Mouse (Mus musculus) hindbrain, embryonic 11.5 days (tissue): Measurements from ENCODE around the gene Lsamp. TPM values are rescaled to one million over a fixed set of nuclear protein-coding genes. Genes with fewer than 3 reads are reported as not detected.

Experiments
- ATAC-seq: fragments of 200-750 bp; cut with Nextera tagmentation; 2 replicates; pipeline ENCODE4 v1.8.0; 2017; ENCODE audit warnings: mild to moderate bottlenecking, moderate TSS enrichment, moderate library complexity; ENCODE audit not compliant: low FRiP score
- DNase-seq: peaks from one replicate; pipeline ENCODE4 v3.0.0-alpha.2; 2015; ENCODE audit warnings: low spot score
- H3K27ac ChIP-seq: fragments of 300-500 bp; sonication (generic); 2 replicates; pipeline ENCODE4 v1.5.1; 2014; ENCODE audit warnings: mild to moderate bottlenecking, low read depth, low read length
- H3K27me3 ChIP-seq: fragments of 300-500 bp; sonication (generic); 2 replicates; pipeline ENCODE4 v1.6.1; 2014; ENCODE audit warnings: mild to moderate bottlenecking, low read length, moderate library complexity, mixed read lengths; ENCODE audit not compliant: control insufficient read depth, insufficient read depth
- H3K36me3 ChIP-seq: fragments of 300-500 bp; sonication (generic); 2 replicates; pipeline ENCODE4 v1.6.1; 2014; ENCODE audit warnings: mild to moderate bottlenecking, low read length, moderate library complexity, mixed read lengths; ENCODE audit not compliant: control insufficient read depth, insufficient read depth
- H3K4me1 ChIP-seq: fragments of 300-500 bp; sonication (generic); replicated peaks from 2 replicates; pipeline ENCODE4 v1.6.1; 2014; ENCODE audit warnings: low read length, mixed read lengths; ENCODE audit not compliant: control insufficient read depth, insufficient read depth
- H3K4me2 ChIP-seq: fragments of 300-500 bp; sonication (generic); replicated peaks from 2 replicates; pipeline ENCODE4 v1.6.1; 2014; ENCODE audit warnings: mild to moderate bottlenecking, low read depth, low read length
- H3K4me3 ChIP-seq: fragments of 300-500 bp; sonication (generic); 2 replicates; pipeline ENCODE4 v1.5.1; 2014; ENCODE audit warnings: low read depth, low read length
- H3K9ac ChIP-seq: fragments of 300-500 bp; sonication (generic); 2 replicates; pipeline ENCODE4 v1.6.1; 2014; ENCODE audit warnings: low read depth, low read length
- H3K9me3 ChIP-seq: fragments of 300-500 bp; sonication (generic); 2 replicates; pipeline ENCODE4 v1.6.1; 2016; ENCODE audit warnings: low read length; ENCODE audit not compliant: control insufficient read depth
- WGBS: fragments of 180-500 bp; shearing (Covaris S2); extraction: QIAGEN DNeasy Blood & Tissue Kit; methylation state at CpG from one replicate; pipeline ENCODE4 v1.1.7; 2014; 5-methylcytosine and 5-hydroxymethylcytosine counted together
- polyA plus RNA-seq: library from polyadenylated mRNA; unstranded; fragments of >200 nt; fragmentation: Nextera tagmentation; extraction: Ambion mirVana; gene quantifications from 2 replicates; pipeline ENCODE4 v1.2.1, GENCODE M21; 2014

Gene Lsamp
- polyA plus RNA-seq, 1 experiment from 2014 or later, result 16.3 TPM

GRCm38 (mm10) chr16:40194401-40194800 is 210.2 kb downstream of the Lsamp start:
- Histone ChIP-seq H3K4me1 (no peaks in the 10 kb centered on the region), H3K4me2 (no peak overlapping the region), H3K9ac (no peak overlapping the region), H3K27me3 (no peaks in the 10 kb centered on the region), H3K36me3 (no peaks in the 10 kb centered on the region), H3K9me3 (no peaks in the 10 kb centered on the region), H3K27ac (no peak overlapping the region), H3K4me3 (no peak overlapping the region)
- ATAC-seq (no peak), DNase-seq (no peak)
- 67% methylated on average over 3 of the region's 3 CpGs for WGBS

- no peaks in the 10 kb centered on the region for H3K4me1 ChIP-seq
- no peak overlapping the region for H3K4me3 ChIP-seq
- ATAC-seq (no peak), DNase-seq (no peak)
- 95% methylated on average over 2 of the region's 2 CpGs for WGBS
- H3K9ac ChIP-seq, result no peak overlapping the region
- H3K27me3 ChIP-seq, result no peaks in the 10 kb centered on the region
- no peak overlapping the region for H3K4me2 ChIP-seq
- H3K36me3 ChIP-seq, result no peaks in the 10 kb centered on the region
- H3K27ac ChIP-seq, result no peak overlapping the region
- H3K9me3 ChIP-seq, result no peaks in the 10 kb centered on the region
These were observed 210.7 kb downstream of the Lsamp start for GRCm38 (mm10) chr16:40194839-40195238.

- WGBS, result 74% methylated on average over 5 of the region's 5 CpGs
- no peaks in the 10 kb centered on the region for H3K4me1 ChIP-seq
- no peaks in the 10 kb centered on the region for H3K9me3 ChIP-seq
- ATAC-seq (no peak), DNase-seq (no peak)
- H3K36me3 ChIP-seq, result no peaks in the 10 kb centered on the region
- no peak overlapping the region for H3K9ac ChIP-seq
- no peak overlapping the region for H3K27ac ChIP-seq
- no peak overlapping the region for H3K4me3 ChIP-seq
- H3K27me3 ChIP-seq, result no peaks in the 10 kb centered on the region
- no peak overlapping the region for H3K4me2 ChIP-seq
These were observed 244.5 kb downstream of the Lsamp start for GRCm38 (mm10) chr16:40228627-40229026.

- no peak overlapping the region for H3K4me2 ChIP-seq
- no peaks in the 10 kb centered on the region for H3K4me1 ChIP-seq
- H3K36me3 ChIP-seq, result no peaks in the 10 kb centered on the region
- ATAC-seq (no peak), DNase-seq (no peak)
- WGBS, result 83% methylated on average over 2 of the region's 2 CpGs
- H3K9me3 ChIP-seq, result no peaks in the 10 kb centered on the region
- H3K27me3 ChIP-seq, result no peaks in the 10 kb centered on the region
- H3K4me3 ChIP-seq, result no peak overlapping the region
- H3K9ac ChIP-seq, result no peak overlapping the region
- H3K27ac ChIP-seq, result no peak overlapping the region
These were observed 248.9 kb downstream of the Lsamp start for GRCm38 (mm10) chr16:40233066-40233465.

GRCm38 (mm10) chr16:40234151-40234895 is 250.2 kb downstream of the Lsamp start:
- Histone ChIP-seq H3K9me3 (no peaks in the 10 kb centered on the region), H3K4me3 (no peak overlapping the region), H3K27me3 (no peaks in the 10 kb centered on the region), H3K27ac (no peak overlapping the region), H3K36me3 (no peaks in the 10 kb centered on the region), H3K9ac (no peak overlapping the region), H3K4me1 (no peaks in the 10 kb centered on the region), H3K4me2 (no peak overlapping the region)
- 76% methylated on average over 13 of the region's 13 CpGs for WGBS
- ATAC-seq (no peak), DNase-seq (no peak)

GRCm38 (mm10) chr16:40271859-40272258 is 287.7 kb downstream of the Lsamp start:
- DNase-seq (peak; percentile 10), ATAC-seq (no peak)
- H3K4me1 ChIP-seq, result no peaks in the 10 kb centered on the region
- no peaks in the 10 kb centered on the region for H3K27me3 ChIP-seq
- H3K4me3 ChIP-seq, result no peak overlapping the region
- no peak overlapping the region for H3K4me2 ChIP-seq
- 87% methylated on average over 3 of the region's 3 CpGs for WGBS
- H3K27ac ChIP-seq, result no peak overlapping the region
- no peaks in the 10 kb centered on the region for H3K36me3 ChIP-seq
- H3K9ac ChIP-seq, result no peak overlapping the region
- H3K9me3 ChIP-seq, result no peaks in the 10 kb centered on the region

- Histone ChIP-seq H3K4me2 (no peak overlapping the region), H3K27ac (no peak overlapping the region), H3K27me3 (no peaks in the 10 kb centered on the region), H3K9ac (no peak overlapping the region), H3K36me3 (no peaks in the 10 kb centered on the region), H3K9me3 (no peaks in the 10 kb centered on the region), H3K4me1 (no peaks in the 10 kb centered on the region), H3K4me3 (no peak overlapping the region)
- WGBS, result 75% methylated on average over 4 of the region's 4 CpGs
- DNase-seq (no peak), ATAC-seq (no peak)
These were observed 306.0 kb downstream of the Lsamp start for GRCm38 (mm10) chr16:40290132-40290531.

- H3K4me1 ChIP-seq, result no peaks in the 10 kb centered on the region
- no peaks in the 10 kb centered on the region for H3K27me3 ChIP-seq
- H3K9ac ChIP-seq, result no peak overlapping the region
- no peaks in the 10 kb centered on the region for H3K36me3 ChIP-seq
- WGBS, result 49% methylated on average over 4 of the region's 4 CpGs
- no peaks in the 10 kb centered on the region for H3K9me3 ChIP-seq
- DNase-seq (peak; percentile 20), ATAC-seq (peak; percentile 76)
- no peak overlapping the region for H3K27ac ChIP-seq
- H3K4me2 ChIP-seq, result no peak overlapping the region
- no peak overlapping the region for H3K4me3 ChIP-seq
These were observed 310.2 kb downstream of the Lsamp start for GRCm38 (mm10) chr16:40294296-40294882.

- ATAC-seq (no peak), DNase-seq (no peak)
- Histone ChIP-seq H3K27ac (no peak overlapping the region), H3K9me3 (no peaks in the 10 kb centered on the region), H3K9ac (no peak overlapping the region), H3K36me3 (no peaks in the 10 kb centered on the region), H3K4me3 (no peak overlapping the region), H3K4me2 (no peak overlapping the region), H3K27me3 (no peaks in the 10 kb centered on the region), H3K4me1 (no peaks in the 10 kb centered on the region)
- 87% methylated on average over 7 of the region's 7 CpGs for WGBS
These were observed 311.1 kb downstream of the Lsamp start for GRCm38 (mm10) chr16:40295240-40295639.
